Mouse (Mus musculus) layer of hippocampus, postnatal 36 days (tissue): ENCODE data around the gene Gm11060. TPM values are rescaled to one million over a fixed set of nuclear protein-coding genes. Genes with fewer than 3 reads are reported as not detected.
A peak's percentile ranks its signal among the peaks of the same experiment; 100 is the strongest.

ENCODE experiments used
- DNase-seq, 2 experiments: peaks; one replicate each; pipeline ENCODE4 v3.0.0; 2022
- total RNA-seq, 2 experiments: library from RNA; stranded (reverse); gene quantifications; 2 replicates each; pipeline ENCODE4 v1.2.3; 2021

Gene Gm11060
- not detected for total RNA-seq

DNA sequence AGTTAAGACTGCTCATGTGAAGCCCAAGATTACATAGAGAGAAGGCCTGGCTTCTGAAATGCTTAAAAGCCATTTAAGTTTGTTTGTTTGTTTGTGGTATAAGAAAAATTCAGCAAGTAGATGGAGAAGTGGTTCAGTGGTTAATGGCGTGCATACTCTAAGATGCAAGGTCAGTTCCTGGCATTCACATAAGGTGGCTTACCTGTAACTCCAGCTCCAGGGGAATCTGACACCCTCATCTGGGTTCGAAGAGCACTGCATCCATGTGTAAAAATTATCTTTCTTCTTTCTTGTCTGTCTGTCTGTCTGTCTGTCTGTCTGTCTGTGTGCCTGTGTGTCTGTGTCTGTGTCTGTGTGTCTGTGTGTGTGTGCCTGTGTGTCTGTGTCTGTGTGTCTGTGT lies at the start of gene Gm11060:
TSS of gene Gm11060 (plus strand) at position 301 of the 400 bp plus-strand sequence.
- DNase-seq: no peak

DNA sequence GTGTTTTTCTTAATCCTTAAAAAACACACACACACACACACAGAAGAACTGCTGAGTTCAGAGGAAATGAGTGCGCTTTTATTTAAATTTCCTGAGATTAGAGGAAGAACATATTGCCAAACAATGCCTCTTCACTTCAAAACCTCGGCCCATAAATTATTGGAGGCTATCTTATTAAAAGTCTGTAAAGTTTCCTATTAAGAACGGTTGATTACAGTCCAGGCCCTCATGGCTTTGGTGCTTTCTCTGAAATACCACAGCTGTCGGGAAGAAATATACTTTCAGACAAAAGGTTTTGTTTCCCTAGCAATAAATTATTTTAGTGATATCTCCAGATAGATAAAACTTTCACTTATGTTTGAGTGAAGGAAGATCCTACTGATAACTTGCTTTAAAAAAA lies 48.7 kb upstream of the Gm11060 start:
- no peak for DNase-seq

DNA sequence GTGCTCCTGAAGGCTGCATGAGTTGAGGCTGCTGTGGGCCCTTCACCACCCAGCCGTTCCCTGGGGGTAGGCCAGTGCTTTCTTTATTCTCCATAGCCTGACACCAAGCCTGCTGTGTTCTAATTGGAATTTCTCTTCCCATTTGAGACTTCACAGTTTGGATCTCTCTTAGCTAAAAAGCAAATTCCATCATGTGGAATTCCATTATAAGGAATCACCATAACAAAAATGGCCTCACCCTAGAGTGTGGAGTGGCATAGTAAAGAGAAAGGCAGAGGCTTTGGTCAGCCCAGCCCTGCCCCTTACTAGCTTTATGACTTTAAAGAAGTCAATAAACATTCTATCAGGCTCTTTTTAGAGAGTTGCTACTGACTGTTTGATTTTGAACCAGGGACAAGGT lies 43.5 kb upstream of the Gm11060 start:
- DNase-seq: no peak

DNA sequence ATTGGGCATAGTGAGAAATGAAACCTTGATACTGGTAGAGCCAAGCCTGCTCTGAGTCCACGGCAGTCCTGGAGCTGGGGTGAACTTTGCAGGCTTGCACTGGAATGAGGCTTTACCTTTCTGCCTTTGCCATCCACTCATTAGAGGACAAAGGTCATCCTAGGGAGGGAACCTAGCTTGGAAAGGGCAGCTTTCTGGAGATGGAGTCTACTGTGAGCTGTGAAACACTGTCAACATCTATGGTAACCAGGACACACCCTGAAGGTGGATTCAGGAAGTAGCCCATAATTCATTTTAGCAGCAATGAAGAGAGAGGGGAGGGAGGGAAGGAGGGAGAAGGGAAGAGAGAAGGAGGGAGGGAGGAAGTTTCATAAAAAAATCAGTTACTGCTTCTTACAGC lies 36.3 kb upstream of the Gm11060 start:
- no peak for DNase-seq

DNA sequence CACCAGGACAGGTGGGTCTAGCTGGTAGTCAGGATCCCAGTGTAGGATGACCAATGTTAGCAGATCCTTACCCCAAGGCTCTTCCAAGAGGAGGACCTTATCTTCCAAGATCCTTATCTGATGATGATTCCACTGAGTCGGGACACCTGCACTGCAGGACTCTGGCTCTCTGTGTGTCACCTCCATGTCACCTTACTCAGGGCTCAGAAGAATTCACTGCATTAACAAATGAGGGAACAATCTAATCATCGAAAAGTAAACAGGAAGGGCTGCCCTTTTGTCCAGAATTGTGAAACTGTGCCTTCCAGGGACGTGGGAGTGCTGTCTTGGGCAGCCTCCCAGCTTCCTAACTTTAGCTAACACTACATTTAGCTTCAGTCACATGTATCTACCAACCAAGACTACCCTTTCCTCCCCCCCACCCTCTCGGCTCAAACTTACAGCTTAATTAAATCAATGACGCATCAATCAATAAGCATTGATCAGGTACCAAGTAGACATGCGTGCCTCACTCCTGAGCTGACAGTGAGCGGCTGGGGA lies 33.2 kb upstream of the Gm11060 start:
- no peak for DNase-seq

DNA sequence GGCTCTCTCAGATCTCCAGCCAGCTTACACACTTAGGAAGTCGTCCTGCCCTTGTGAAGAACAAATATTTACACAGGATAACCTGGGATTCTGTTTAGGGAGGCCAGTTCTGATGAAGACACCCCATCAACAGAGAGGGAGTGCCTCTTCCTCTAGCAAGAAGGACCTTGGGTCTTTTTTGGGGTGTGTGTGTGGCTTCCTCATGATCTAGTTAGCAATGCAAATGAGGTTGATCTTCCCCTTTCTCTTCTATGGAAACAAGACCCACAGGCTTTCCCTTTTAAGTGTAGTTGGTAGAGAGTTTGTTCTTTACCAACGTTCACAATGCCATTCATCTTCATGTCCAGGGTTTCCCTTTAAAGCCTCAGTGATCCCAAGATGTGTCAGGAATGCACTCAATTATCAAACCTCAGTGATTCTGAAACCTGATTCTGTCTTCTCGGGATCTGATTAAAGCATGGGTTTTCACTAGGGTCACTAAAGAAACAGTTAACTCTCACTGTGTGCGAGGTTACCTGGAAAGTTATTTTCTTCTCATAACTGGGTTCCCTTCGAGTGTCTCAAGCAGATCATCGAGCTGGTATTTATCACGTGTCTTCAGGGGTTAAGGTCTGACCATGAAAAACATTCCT lies 29.0 kb upstream of the Gm11060 start:
- no peak for DNase-seq

DNA sequence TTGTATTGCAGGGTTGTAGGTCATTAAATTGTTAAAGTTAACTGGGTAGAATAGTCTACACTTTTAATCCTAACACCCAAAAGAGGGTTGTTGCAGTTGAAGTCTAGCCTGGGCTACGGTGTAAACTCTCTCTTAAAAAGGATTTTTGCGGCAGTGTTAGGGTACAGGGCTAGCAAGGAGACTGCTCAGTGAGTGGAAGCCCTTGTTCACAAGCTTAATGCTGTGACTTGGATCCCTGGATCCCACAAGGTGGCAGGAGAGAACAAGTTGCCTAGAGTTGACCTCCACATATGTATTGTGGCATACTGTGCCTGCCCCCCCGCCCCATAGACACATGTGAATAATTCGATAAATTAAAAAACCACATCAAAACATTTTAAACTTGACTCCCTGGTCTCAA lies 19.3 kb upstream of the Gm11060 start:
- DNase-seq: no peak

DNA sequence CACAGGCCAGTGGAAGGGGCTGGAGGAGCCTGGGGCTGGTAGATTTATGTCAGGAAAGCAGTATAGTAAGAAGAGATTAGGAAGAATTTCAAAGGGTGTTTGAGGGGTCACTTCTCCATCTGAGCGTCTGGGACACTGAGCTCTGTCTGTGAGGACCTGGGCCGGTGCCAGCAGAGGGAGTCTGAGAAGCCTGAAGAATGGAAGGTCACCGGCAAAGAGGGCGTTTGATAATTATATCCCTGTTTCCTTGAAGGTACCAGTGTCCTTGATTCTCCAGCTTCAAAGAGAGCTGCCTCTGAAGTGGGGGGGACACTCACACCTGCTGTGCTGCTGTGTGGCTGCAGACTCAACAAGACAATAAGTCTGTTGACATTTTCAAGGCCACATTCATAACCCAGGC lies 17.6 kb upstream of the Gm11060 start:
- DNase-seq: no peak

DNA sequence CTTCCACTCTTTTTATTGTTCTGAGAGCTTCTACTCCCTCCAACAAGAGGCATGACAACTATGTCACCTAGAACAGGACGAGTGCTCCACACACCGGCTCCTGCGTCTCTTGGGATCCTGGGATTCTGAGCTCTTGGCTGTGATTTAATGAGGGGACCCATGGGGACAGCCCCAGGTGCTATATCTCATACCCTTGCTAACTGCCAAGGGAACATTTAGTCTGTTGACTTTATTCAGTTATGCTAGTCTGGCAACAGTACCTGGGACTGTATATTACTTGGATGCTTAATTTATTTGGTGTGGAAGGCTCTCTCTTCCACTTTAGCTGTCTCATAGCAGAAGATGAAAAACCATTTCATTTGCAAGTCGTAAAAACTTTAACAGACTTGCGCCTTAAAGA lies 16.0 kb upstream of the Gm11060 start:
- no peak for DNase-seq

DNA sequence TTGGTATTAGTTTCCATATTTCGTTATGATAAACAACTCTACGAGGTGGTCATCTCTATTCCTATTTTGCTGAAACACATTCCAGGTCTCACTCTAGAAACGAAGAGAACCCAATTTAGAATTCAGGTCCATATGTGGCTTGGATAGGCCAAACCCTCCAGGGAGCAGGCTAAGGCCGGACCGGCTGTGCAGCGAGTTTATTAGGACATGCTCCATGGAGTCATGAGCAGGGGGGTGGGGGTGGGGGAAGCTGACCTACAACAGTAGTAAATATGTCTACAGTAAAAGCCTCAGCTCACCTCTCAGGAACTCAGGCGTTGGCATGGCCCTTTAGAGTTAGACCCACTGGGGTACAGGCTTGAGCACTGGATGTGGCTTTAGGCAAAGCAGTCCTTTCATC lies 14.7 kb upstream of the Gm11060 start:
- no peak for DNase-seq

DNA sequence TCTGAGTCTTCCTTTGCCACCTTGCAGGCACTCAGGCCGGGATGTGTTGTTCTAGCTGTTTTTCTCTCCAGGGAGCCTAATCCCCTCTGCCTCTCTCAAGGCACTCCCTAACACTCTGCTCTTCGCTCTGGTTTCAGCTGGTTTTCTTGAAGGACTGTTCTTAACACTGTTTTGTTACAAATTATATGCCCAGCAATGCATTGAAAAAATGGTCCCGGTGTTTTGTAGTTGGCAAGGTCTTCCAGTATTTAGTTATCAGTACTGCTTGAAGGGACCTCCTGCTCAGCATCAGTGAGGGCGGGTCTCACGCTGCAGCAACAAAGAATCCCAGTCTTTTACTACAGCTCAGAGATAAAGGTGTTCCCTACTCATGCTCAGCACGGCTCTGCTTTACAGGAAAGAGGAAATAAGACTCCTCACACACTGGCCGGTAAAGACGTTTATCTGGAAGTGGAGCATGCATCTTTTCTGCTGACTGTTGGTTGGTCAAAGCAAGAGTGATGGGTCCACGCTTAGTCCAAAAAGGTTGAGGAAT lies 9.5 kb upstream of the Gm11060 start:
- no peak for DNase-seq

DNA sequence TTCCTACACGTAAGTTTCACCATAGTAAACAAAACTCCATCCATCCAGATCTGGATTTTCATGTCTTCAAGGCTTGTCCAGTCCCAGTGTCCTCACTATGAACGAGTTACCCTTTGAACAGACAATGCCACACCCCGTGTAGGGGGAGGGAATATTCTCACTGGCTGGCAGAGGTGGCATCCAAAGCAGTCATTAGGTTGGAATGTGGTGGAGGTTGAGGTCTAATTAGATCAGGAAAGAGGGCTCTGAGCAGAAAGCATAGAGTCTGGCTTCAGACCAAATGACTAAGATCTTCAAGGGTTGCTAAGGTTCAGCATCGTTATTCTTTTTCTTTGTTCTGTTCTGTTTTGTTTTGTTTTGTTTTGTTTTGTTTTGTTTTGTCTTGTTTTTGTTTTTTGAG lies 7.8 kb upstream of the Gm11060 start:
- DNase-seq: no peak

DNA sequence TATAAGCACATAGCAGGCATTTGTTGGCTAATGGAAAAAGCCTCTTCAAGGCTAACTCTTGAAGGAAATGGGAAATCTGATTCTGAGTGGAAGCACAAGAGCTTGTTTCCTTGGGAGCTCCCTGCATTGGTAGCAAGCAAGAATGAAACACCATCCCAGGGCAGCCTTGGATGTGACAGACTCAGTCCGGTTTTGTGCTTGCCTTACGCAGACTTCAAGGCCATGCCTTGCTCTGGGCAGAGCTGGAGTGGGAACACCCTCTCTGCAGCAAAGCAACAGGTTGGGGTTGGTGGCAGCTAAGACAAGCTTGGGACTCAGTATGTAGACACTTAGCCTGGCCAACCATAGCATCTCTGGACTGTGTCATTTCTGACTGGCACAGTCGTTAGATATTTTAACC lies 5.7 kb upstream of the Gm11060 start:
- no peak for DNase-seq

DNA sequence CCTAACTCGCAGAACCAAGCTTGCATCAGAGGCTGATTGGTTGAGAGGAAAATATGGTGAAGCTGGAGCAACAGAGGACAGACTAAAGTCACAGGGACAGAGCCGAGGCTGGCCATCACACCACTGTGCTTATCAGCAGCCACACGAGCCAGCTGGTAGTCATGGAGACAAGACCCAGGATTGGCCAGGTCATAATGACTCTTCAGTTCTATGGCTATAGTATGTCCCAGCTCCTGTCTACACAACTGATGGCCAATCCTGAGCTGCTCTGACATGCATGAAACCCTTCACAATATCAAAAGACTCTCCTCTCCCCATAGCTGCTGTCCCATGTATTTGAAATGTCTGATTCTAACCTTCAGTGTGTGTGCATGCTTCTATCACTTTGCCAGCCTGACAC lies 3.8 kb upstream of the Gm11060 start:
- DNase-seq: no peak

DNA sequence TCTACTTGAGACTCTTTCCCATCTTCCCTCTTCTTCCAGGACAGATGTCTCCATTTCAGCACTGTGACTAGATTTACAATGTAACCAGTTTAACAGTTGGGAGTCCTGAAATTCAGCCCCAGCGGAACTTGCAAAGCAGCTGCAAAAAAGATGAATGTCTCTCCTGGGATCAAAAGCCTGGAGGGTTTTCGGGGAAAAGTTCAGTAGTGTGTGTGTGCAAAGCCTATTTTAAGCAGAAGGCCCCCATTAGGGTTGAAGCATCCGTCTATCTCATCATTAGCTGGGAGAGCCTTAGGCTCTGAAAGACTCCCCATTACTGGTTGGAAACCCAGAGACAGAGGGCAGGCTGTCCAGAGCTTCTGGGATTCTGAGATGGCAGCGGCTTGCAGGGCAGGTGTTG lies 2.7 kb upstream of the Gm11060 start:
- DNase-seq: no peak

DNA sequence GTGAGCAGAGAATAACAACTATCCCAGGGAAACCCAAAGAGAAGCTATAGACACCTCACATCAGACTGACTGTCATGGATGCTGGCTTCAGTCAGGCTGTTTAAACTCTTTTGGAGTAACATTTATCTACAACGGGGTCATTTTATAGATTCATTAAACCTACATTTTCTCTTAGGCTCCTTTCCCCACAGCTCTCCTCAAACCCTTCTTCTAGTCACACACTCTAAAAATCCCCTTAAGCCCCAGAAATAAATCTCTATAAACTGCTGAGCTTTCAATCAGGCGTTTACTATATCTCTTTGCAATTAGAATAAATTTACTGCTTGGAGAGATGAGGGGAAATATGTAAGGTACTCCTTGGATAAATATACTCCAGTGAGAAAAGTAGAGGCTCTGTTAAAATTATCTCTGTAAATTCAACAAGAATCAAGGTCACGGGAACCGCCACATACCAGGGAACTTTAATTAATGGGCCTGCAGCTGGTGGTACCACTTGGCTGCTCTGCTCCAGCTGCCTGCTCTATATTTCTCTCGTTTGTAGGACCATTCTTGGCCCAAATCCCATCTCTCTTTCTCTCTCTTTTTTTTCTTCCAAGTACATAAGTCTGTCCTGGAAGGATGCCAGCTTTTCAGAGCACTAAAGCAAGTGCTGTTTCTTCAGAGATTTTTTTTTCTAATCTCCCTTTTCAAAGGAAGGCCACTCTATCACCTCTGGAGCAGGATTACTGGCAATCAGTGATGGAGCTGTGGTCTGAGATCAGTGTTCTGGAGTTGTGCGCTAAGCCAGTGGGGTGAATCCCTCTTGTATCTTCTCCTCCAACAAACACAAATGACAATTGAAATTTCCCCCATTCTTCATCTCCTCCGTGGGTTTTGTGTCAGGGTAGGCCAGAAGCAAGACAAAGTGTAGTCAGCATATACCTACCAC lies 2.0 kb upstream of the Gm11060 start:
- no peak for DNase-seq

DNA sequence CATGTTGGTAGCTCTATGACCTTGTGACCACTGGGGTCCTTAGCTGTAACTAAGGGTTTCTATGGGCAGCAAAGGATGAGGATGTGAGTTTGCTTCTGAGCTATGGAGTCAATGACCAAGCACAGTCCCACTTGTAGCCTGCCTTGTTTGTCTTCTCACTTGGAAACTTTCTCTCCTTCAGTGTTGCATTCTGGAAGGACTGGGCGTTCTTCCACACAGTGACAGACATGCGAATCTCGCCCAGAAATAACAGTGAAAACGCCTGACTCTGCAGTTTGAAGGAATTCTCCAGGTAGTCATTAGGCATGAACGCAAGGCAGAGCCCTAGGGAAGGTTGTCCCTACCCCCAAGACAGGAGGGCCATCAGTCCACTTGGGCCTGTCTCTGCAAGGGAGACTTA lies 827 bp upstream of the Gm11060 start:
- no peak for DNase-seq

DNA sequence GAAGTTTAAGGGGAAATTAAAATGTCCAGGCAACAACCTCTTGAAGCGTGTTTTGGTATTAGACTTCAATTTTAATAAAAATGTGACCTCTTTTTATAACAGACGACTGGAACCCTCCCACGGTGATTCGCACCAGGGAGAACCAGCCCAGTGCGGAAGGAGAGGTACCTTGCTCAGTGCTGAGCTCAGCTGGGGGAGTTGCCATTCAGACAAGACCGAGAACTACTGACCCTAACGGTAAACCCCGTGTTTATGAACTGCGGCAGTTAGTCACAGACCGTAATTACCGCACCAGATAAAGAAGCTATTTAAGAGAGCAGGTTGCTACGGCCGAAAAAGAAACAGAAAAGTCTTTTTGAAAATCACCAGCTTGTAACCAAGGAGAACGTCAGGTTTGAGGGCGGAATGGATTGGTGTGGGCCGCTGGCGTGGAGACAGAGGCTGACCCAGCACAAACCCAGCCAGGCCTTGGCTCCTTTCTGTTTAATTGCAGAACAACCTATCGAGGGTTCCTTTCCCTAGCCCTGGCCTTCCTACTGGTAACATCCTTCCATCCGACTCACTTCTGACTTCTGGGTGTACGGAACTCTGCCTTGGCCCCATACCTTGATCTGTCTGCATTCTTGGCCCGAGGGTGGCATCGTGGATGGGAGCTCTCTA lies 5.6 kb downstream of the Gm11060 start:
- DNase-seq: no peak

DNA sequence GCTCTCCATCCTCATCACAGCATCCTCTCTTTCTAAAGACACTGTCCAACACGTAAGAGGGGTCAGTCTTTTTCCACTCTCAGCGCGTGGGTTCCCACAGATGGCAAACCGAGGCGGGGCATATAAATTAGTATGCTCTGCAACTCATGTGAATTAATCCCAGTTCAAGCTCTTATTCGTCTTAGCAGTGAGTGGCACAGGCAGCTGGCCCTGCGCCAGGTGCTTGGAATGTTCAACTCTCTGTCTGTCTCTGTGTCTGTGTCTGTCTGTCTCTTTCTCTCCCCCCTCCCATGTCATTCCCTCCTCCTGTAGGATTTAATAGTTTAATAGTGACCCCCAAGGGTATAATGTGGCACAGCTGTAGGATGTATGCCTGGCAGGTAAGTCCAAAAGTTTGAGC lies 7.6 kb downstream of the Gm11060 start:
- DNase-seq: no peak

DNA sequence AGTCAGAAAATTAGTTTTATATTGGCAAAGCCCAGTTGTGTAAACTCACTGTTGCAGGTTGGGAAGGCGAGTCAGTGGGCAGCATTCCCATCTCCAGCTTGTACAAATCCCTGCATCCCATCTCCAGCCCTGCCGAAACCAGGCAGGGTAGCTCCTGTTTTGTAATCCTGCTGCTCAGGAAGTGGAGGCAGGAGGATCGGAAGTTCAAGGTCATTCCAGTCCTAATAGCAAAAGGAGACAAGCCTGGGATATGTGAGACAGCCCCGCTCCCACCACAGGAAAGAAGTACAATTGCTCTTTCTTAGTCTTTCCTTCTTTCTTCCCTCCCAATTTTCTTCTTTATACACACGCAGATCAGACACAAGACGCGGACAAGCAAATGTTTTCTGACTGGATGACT lies 8.7 kb downstream of the Gm11060 start:
- no peak for DNase-seq

DNA sequence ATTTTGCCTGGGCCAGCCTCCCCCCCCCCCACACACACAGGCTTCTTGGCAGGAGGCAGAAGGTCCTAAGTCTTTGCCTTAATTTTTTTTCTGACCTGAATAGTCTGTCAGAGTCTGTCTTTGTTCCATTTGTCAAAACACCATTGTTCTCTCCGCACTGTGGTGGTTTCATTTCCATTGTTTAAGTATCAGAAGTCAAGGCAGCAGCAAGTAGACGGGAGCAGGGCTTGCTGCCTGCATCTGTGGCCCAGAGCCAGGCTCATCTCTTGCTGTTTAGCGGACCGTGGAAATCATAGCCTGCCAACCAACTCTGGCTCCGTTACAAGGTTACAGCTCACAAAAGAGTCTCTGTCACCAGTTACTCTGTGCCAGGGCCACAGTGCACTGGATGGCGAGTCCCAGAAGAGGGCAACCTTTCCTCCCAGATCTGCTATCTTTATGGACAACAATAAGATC lies 16.9 kb downstream of the Gm11060 start:
- peak; percentile 78 to 82 for DNase-seq

DNA sequence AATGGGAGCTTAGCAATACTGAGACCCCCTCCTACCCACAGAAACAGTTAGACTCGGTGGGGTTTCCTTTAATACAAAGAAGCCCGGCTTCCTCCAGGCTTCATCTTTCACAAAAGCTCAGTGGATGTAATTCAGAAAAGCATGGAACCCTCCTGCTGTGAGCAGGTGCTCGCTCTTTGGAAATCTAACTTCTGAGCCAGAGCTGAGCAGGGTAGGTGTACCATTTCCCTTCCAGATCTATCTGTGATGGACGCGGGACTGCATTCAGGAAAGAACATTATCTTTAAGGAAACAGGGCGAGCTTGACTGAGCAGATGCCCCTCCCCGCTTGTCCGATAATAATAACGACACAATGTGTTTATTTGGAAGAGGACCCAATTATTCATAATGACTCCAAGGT lies 22.3 kb downstream of the Gm11060 start:
- DNase-seq: no peak

DNA sequence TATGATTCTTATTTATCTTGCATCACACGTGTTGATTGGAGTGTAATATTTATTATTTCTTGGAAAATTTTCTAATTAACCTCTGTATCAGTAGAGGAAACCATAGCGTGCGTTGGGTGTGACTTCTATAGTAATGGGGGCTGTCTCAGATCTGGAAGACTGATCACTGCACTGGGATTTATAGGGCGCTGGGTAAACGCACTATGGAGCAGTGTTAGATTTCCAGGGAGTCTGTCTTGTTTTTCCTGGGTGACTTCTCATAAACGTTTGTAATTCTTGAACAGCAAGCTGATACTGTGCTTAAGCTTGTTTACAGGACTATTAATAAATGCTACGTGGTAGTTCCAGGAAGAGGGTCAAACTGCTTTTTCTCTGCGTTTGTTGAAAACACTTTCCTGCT lies 25.9 kb downstream of the Gm11060 start:
- DNase-seq: no peak
